Mouse (Mus musculus): ENCODE measurements at regions not wholly inside any gene's neighbourhood (a gene's known extent, or its start where the extent isn't known, plus 50 kb on each side); places are given as distances from the start of the nearest gene placed in this dataset.

DNA sequence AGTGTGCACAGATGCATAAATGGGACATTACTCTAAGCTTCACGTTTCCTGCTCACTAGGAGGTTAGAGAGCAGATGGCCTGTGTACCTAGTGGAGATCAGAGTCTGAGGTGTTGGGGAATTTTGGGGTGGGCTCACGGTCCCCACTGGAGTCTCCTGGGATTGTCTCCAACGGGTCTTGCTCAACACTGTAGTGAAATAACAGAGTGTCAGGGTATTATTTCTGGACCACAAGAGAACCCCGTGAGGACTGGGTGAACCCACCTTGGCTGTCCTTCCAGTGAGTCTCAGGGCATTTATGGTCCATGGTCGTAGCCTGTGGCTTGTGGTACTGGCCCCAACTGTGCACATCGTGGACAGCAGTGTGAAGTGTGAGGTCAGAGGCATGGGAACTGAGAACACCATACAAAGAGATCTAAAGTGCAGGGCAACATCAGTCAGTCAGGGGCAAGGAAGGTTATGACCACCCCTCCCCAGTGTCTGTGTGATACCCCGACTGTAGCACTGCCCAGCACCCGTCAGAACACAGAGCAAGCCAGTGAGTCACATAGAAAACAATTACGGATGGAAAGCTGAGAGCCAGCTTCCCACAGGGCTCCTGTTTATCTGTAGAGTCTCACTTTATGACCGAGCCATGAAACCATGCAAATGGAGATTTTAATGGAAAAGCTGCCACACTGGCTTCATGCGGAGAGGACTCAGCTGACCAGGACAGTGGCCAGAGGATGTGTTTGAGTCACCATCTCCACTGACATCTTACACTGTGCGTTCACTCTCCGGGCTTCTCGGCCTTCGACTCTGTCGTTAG lies 77.3 kb upstream of the Pmepa1 start:
- Histone ChIP-seq H3K27ac (ENCODE audit: insufficient read depth, low read depth, low read length) (no peak overlapping the region), H3K4me3 (ENCODE audit: insufficient read depth, low read depth, low read length) (no peak overlapping the region), H3K4me1 (ENCODE audit: control insufficient read depth, insufficient read depth, low read length) (peaks cover 14% of the 10 kb centered on the region; the same call in 1 of the 2 replicates)
- TF ChIP-seq CTCF (IDR thresholded peaks at IDR 0.05; ENCODE audit: insufficient read depth, low read depth, low read length) (no peak), POLR2A (IDR thresholded peaks at IDR 0.05; ENCODE audit: insufficient read depth, low read depth, low read length) (no peak)
- 82% methylated on average over 16 of the region's 16 CpGs for WGBS

DNA sequence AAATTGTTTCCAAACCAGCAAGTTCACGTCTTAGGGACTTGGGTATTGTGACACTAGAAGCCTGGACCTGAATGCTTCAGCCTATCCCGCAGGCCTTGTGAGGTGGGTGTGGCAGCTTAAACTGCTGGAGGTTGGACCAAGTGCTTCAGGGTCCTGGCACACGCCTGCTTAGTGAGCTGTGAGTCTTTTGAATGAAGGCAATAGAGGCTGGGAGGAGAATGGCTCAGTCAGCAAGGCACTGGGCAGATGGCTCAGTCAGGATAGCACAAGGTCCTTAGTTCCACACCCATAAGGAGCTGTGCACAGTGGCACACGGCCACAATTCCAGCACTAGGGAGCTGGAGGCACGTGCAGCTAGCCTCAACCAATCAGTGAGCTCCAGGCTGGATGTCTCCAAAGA lies 80.5 kb upstream of the Pmepa1 start:
- Histone ChIP-seq H3K27ac (ENCODE audit: insufficient read depth, low read depth, low read length) (no peak overlapping the region), H3K4me3 (ENCODE audit: insufficient read depth, low read depth, low read length) (no peak overlapping the region), H3K4me1 (ENCODE audit: control insufficient read depth, insufficient read depth, low read length) (peaks cover 10% of the 10 kb centered on the region; the same call in 1 of the 2 replicates)
- TF ChIP-seq POLR2A (IDR thresholded peaks at IDR 0.05; ENCODE audit: insufficient read depth, low read depth, low read length), result no peak
- no peak for TF ChIP-seq CTCF (IDR thresholded peaks at IDR 0.05; ENCODE audit: insufficient read depth, low read depth, low read length)
- WGBS, result 82% methylated on average over 5 of the region's 5 CpGs

DNA sequence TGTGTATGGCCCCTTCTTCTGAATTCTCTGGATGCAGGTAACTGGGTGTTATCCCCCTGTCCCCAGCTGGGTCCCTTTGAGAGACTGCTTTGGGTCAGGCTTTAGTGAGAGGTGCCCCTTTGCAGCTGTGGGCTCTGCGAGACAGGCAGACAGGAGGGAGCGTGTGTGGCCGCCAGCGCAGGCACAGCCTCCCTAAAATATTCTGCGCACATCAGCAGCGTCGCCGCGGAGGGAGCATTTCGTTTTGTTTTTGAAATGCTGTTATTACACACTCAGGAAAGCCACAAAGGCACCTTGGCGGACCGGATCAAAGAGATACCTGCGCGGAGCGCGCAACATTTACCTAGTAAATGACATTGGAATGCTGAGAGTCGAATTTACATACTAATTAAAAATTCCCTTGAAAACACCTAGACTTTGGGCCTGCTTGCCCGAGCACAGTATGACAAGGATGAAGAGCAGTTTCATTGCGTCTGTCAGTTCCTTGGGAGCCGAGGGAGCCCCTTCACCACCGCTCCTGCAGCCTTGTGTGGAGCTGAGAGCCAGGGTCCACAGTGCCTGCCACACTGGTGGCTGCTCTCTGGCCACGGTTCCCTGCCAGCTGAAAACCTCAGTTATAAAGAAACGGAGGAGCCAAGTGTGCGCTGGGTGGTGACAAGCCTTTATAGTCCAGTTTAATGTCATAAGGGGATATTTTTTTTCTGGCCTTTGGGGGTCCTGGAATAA lies 89.3 kb upstream of the Pmepa1 start:
- no peak overlapping the region for H3K27ac ChIP-seq (ENCODE audit: insufficient read depth, low read depth, low read length)

DNA sequence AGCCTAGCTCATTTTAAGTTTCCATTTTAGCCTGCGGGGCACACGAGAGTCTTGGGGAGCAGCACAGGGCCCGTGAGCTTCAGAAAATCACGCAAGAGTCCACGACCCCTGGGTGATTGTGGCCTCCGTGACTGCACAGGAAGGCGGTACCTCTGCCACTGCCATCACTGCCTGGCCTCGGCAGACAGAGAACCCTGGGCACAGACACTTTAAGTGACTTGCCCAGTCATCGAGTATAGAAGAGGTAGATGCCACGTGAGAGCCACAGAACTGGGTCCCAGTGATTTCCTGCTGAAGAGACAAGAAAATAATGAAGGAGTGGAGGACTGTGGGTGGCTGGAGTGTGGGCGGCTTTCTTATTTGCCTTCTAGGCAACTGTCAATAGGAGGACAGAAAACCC lies 90.4 kb upstream of the Pmepa1 start:
- no peak overlapping the region for H3K4me3 ChIP-seq (ENCODE audit: insufficient read depth, low read depth, low read length)
- 80% methylated on average over 11 of the region's 11 CpGs for WGBS
- no peak overlapping the region for H3K27ac ChIP-seq (ENCODE audit: insufficient read depth, low read depth, low read length)
- H3K4me1 ChIP-seq (ENCODE audit: control insufficient read depth, insufficient read depth, low read length), result peaks cover 16% of the 10 kb centered on the region
- TF ChIP-seq CTCF (IDR thresholded peaks at IDR 0.05; ENCODE audit: insufficient read depth, low read depth, low read length) (no peak), POLR2A (IDR thresholded peaks at IDR 0.05; ENCODE audit: insufficient read depth, low read depth, low read length) (no peak)

More for the DNA sequence above, 89.3 kb upstream of the Pmepa1 start:
- Histone ChIP-seq H3K4me1 (ENCODE audit: control insufficient read depth, insufficient read depth, low read length) (peaks cover 16% of the 10 kb centered on the region), H3K4me3 (ENCODE audit: insufficient read depth, low read depth, low read length) (no peak overlapping the region)
- WGBS, result 25% methylated on average over 24 of the region's 24 CpGs
- TF ChIP-seq CTCF (IDR thresholded peaks at IDR 0.05; ENCODE audit: insufficient read depth, low read depth, low read length), result no peak
- no peak for TF ChIP-seq POLR2A (IDR thresholded peaks at IDR 0.05; ENCODE audit: insufficient read depth, low read depth, low read length)

GRCm38 (mm10) chr2:173368899-173369298 lies 92.6 kb upstream of the Pmepa1 start:
- Histone ChIP-seq H3K4me1 (ENCODE audit: control insufficient read depth, insufficient read depth, low read length) (peaks cover 16% of the 10 kb centered on the region), H3K27ac (ENCODE audit: insufficient read depth, low read depth, low read length) (no peak overlapping the region), H3K4me3 (ENCODE audit: insufficient read depth, low read depth, low read length) (no peak overlapping the region)
- no peak for TF ChIP-seq POLR2A (IDR thresholded peaks at IDR 0.05; ENCODE audit: insufficient read depth, low read depth, low read length)
- no peak for TF ChIP-seq CTCF (IDR thresholded peaks at IDR 0.05; ENCODE audit: insufficient read depth, low read depth, low read length)
- 57% methylated on average over 7 of the region's 7 CpGs for WGBS

GRCm38 (mm10) chr2:173376926-173377325 lies 100.6 kb upstream of the Pmepa1 start:
- TF ChIP-seq CTCF (IDR thresholded peaks at IDR 0.05; ENCODE audit: insufficient read depth, low read depth, low read length), result no peak
- TF ChIP-seq POLR2A (IDR thresholded peaks at IDR 0.05; ENCODE audit: insufficient read depth, low read depth, low read length), result no peak
- H3K4me3 ChIP-seq (ENCODE audit: insufficient read depth, low read depth, low read length), result no peak overlapping the region
- no peak overlapping the region for H3K27ac ChIP-seq (ENCODE audit: insufficient read depth, low read depth, low read length)
- WGBS, result 87% methylated on average over 6 of the region's 6 CpGs
- H3K4me1 ChIP-seq (ENCODE audit: control insufficient read depth, insufficient read depth, low read length), result no peaks in the 10 kb centered on the region

- Histone ChIP-seq H3K4me3 (ENCODE audit: insufficient read depth, low read depth, low read length) (no peak overlapping the region), H3K4me1 (ENCODE audit: control insufficient read depth, insufficient read depth, low read length) (no peaks in the 10 kb centered on the region), H3K27ac (ENCODE audit: insufficient read depth, low read depth, low read length) (no peak overlapping the region)
- no peak for TF ChIP-seq POLR2A (IDR thresholded peaks at IDR 0.05; ENCODE audit: insufficient read depth, low read depth, low read length)
- TF ChIP-seq CTCF (IDR thresholded peaks at IDR 0.05; ENCODE audit: insufficient read depth, low read depth, low read length), result no peak
- 85% methylated on average over 10 of the region's 12 CpGs for WGBS
These were observed 101.3 kb upstream of the Pmepa1 start for GRCm38 (mm10) chr2:173377497-173378257.

- 100% methylated on average over 1 of the region's 1 CpGs for WGBS
- Histone ChIP-seq H3K27ac (ENCODE audit: insufficient read depth, low read depth, low read length) (no peak overlapping the region), H3K4me1 (ENCODE audit: control insufficient read depth, insufficient read depth, low read length) (no peaks in the 10 kb centered on the region), H3K4me3 (ENCODE audit: insufficient read depth, low read depth, low read length) (no peak overlapping the region)
- TF ChIP-seq CTCF (IDR thresholded peaks at IDR 0.05; ENCODE audit: insufficient read depth, low read depth, low read length) (no peak), POLR2A (IDR thresholded peaks at IDR 0.05; ENCODE audit: insufficient read depth, low read depth, low read length) (no peak)
These were observed 103.4 kb upstream of the Pmepa1 start for GRCm38 (mm10) chr2:173379736-173380135.
